Mouse (Mus musculus) MEL (cell line): ENCODE results near the gene Dus1l.

Source experiments
- CHD1 ChIP-seq: IDR thresholded peaks from 2 replicates; pipeline ENCODE4 v1.6.1; 2012; ENCODE audit warnings: low read depth, mild to moderate bottlenecking, inconsistent platforms, low read length, improper control_type of control experiment
- CTCF ChIP-seq, 3 experiments: IDR thresholded peaks in 2 of 3; conservative IDR thresholded peaks in 1 of 3; 2 replicates each; pipeline ENCODE4 v1.5.1; 2011 to 2012; ENCODE audit warnings: low read length in 3 of 3, low read depth in 2 of 3, mild to moderate bottlenecking in 2 of 3, improper control_type of control experiment in 1 of 3, inconsistent platforms in 1 of 3, mixed read lengths in 1 of 3, moderate library complexity in 1 of 3; ENCODE audit not compliant: control insufficient read depth in 1 of 3, insufficient read depth in 1 of 3, poor library complexity in 1 of 3, severe bottlenecking in 1 of 3
- ELF1 ChIP-seq: IDR thresholded peaks from 2 replicates; pipeline ENCODE4 v1.6.1; 2014; ENCODE audit warnings: low read depth, mild to moderate bottlenecking, inconsistent platforms, low read length, improper control_type of control experiment, moderate library complexity
- EP300 ChIP-seq, 2 experiments: IDR thresholded peaks; 2 replicates each; pipeline ENCODE4 v1.6.1; 2011; ENCODE audit warnings: improper control_type of control experiment in 2 of 2, low read length in 2 of 2, low read depth in 1 of 2, mild to moderate bottlenecking in 1 of 2
- POLR2A ChIP-seq, 2 experiments: IDR thresholded peaks; 2 replicates each; pipeline ENCODE4 v1.6.1; 2011 to 2012; ENCODE audit warnings: low read length in 2 of 2, mild to moderate bottlenecking in 2 of 2, control low read depth in 1 of 2, improper control_type of control experiment in 1 of 2, low read depth in 1 of 2, moderate library complexity in 1 of 2; ENCODE audit not compliant: control insufficient read depth in 1 of 2, insufficient read depth in 1 of 2, poor library complexity in 1 of 2

- TF ChIP-seq CHD1 (no peak), POLR2A (IDR thresholded peaks at IDR 0.05; ENCODE audit: control insufficient read depth in 1 of 2, insufficient read depth in 1 of 2, low read depth in 1 of 2, low read length in 2 of 2, poor library complexity in 1 of 2) (no peak), CTCF (IDR thresholded peaks at IDR 0.05 in 2 of 3, conservative IDR thresholded peaks at IDR 0.05 in 1 of 3; ENCODE audit: control insufficient read depth in 1 of 3, insufficient read depth in 1 of 3, low read depth in 2 of 3, low read length in 3 of 3, poor library complexity in 1 of 3, severe bottlenecking in 1 of 3) (no peak), EP300 (IDR thresholded peaks at IDR 0.05; ENCODE audit: low read depth in 1 of 2, low read length in 2 of 2) (no peak), ELF1 (no peak)
These were observed 32.2 kb upstream of the Dus1l start for GRCm38 (mm10) chr11:120828416-120828815.
